Mouse (Mus musculus) kidney, postnatal 25 days (tissue): Measurements from ENCODE around the gene Fbxw10.
A peak's percentile ranks its signal among the peaks of the same experiment; 100 is the strongest.

ENCODE experiments used
- DNase-seq, 2 experiments: peaks; one replicate each; pipeline ENCODE4 v3.0.0; 2021; ENCODE audit warnings: mixed read lengths in 2 of 2

Gene Fbxw10

GRCm38 (mm10) chr11:62913141-62913540 lies 66.3 kb downstream of the Fbxw10 start:
- DNase-seq: no peak

DNA sequence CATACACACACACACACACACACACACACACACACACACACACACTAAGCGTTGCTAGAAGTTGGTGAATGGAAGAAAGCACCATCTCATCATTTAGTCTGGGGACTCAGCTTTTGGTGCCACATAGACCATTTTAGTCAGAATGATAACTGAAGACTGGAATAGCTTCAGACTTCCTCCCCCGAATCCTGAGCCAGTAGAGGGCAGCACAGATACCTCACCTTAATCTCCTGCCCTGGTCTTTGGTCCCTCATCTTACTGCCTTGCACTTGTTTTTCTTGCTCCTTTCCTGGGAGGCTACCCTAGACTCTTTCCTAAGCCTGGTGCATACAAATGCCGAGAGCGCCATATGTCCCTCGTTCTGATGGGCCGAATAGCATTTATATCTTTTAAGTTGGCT lies 67.7 kb downstream of the Fbxw10 start:
- peak in 1 of 2 experiments; percentile 62 for DNase-seq

GRCm38 (mm10) chr11:62915486-62915885 lies 68.6 kb downstream of the Fbxw10 start:
- DNase-seq: no peak

GRCm38 (mm10) chr11:62916765-62917164 lies 69.9 kb downstream of the Fbxw10 start:
- no peak for DNase-seq

- no peak for DNase-seq
These were observed 73.3 kb downstream of the Fbxw10 start for GRCm38 (mm10) chr11:62919946-62920742.

DNA sequence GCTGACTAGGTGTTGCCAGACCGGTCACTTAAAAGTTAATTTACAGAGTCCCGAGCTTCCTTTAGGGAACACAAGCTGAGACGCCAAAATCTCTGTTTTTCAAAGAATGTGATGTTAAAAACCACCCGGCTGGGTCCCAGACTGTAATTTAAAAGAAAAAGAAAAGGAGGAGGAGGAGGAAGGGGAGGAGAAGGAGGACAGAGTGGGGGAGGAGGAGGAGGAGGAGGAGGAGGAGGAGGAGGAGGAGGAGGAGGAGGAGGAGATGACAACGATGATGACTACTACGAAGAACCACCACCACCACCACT lies 73.8 kb downstream of the Fbxw10 start:
- no peak for DNase-seq

- DNase-seq: peak; percentile 90 to 93
These were observed 74.4 kb downstream of the Fbxw10 start for GRCm38 (mm10) chr11:62921052-62921977.

GRCm38 (mm10) chr11:62924091-62924761 lies 77.4 kb downstream of the Fbxw10 start:
- no peak for DNase-seq
